Mouse (Mus musculus): ENCODE measurements at regions not wholly inside any gene's neighbourhood (a gene's known extent, or its start where the extent isn't known, plus 50 kb on each side); places are given as distances from the start of the nearest gene placed in this dataset.
A peak's percentile ranks its signal among the peaks of the same experiment; 100 is the strongest.

DNA sequence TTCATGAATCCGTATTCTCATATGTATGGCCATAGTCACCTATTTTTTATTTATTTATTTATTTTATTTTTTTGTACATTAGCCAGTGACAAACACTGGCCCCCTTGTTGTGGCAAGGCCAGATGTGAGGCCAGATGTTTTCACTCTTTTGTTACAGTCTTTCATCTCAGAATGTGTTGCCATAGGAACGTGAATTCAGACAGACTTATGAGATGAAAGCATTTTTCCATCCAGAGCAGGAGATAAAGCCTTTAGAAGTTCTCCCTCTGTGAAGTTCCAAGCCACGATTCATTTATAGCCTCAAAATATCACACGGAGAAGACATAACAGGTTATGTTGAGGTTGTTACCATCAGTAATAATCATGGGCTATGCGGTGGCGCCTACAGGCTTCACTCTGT, 220.9 kb downstream of the Arpp21 start:
- no peak for ATAC-seq (ENCODE audit: insufficient number of reproducible peaks, low FRiP score, low TSS enrichment)

GRCm38 (mm10) chr9:111994401-111994800, 241.3 kb downstream of the Arpp21 start:
- ATAC-seq (ENCODE audit: insufficient number of reproducible peaks, low FRiP score, low TSS enrichment), result no peak

DNA sequence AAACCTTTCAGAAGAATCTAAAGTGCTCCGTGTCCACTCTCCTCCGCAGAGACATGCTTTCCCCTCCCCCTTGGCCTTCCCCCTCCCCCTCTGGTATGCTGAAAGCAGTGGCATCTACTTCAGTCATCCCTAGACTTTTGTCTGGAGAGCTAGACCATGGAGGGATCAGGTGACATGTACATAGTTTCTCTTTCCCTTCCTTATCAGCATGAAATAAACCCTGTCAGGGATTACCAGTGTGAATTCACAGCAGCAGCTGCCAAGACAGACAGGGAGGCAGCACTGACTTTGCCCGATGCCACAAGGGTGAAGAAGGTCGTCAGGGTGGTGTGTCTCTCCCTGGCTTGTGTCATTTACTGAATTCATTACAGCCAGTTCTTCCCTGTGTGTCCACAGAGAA, 241.9 kb downstream of the Arpp21 start:
- no peak for ATAC-seq (ENCODE audit: insufficient number of reproducible peaks, low FRiP score, low TSS enrichment)

DNA sequence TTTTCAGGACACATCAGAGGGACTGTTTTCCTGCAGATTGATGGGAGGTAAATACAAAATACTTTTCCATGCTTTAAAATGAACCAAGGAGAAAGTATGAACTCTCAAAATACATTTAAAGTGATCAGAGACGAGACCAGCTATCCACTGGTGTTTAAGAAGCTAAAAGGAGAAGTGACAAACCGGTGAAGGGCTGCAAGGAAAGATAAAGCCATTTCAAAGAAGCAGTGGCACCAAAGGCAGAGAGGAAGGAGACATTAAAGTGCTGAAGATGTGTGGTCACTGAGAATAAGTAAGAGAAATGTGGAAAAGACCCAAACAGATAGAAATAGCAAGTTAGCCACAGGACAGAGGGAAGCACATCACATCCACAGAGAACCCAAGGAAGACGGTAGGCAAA, 245.7 kb downstream of the Arpp21 start:
- ATAC-seq (ENCODE audit: insufficient number of reproducible peaks, low FRiP score, low TSS enrichment), result no peak

GRCm38 (mm10) chr9:111963405-111964037, 272.2 kb downstream of the Arpp21 start:
- ATAC-seq (ENCODE audit: insufficient number of reproducible peaks, low FRiP score, low TSS enrichment), result peak; percentile 56; the same call in 1 of the 2 replicates

DNA sequence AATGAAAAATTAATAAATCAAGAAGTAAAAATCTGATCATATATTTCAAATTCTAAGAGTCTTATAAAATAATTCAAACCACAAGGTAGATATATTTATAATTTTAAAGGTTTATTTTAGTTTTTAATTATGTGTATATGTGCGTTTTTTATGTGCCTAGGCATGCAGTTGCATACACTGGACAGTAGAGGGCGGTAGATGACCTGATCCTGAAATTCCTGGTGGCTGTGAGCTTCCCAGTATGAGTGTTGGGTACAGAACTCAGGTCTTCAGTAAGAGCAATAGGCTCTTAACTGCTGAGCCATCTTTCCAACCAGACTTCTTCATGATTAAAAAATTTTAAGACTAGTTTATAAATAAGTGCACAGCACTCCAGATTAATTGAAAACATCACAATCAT, 267.7 kb upstream of the Stac start:
- ATAC-seq (ENCODE audit: insufficient number of reproducible peaks, low FRiP score, low TSS enrichment), result no peak

DNA sequence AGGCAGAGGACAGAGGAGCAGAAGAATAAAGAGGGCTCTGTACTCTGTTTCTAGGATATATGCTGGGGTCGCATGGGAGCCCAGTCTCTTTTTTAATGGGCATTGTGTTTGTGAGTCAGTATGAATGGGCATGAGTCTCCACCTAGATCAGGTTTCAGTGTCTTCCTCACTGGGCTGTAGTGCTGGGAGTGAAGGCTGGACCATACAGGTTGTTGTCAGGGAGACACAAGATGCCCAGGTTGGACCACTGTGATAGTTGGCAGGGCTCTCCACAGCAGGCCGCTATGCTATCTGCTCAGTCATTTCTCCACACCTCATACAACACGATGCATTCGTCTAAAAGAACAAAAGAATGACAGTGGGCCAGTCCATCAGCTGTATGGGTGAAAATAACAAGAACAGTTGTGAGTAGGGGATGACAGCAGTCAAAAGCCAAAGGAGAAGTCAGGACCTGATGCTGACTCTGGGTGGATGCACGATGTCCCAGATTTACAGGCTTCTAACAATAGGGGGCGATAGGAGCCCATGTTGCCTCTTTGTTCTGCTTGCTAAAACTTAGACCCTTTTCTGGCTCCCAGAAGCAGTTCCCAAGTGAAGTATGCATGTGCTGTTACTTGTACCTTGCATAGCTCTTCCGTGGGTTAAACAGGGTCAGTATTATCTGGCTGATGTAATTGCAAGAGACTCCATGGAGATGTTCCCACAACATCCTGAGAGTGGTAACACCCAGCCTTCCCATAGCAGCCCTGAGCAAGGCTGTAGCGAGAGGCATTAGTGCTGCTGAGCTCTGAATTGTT, 249.3 kb upstream of the Stac start:
- no peak for ATAC-seq (ENCODE audit: insufficient number of reproducible peaks, low FRiP score, low TSS enrichment)

DNA sequence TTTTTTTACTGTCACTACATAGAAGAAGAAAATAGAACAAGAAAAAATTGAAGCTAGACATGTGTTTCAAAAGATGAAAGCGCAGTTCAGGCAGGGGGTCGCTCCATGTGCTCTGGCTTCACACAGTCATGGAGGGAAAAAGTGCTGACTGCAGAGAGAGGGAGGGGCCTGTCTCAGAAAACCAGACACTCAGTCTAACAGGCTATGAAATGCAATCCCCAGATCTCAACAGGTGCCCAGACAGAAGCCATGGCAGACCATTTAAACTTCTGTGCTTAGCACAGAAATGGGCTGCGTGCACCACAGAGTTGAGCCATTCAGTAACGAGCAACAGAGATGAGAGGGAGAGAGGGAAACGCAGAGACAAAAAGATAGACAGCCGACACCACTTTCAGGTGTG, 242.3 kb upstream of the Stac start:
- ATAC-seq (ENCODE audit: insufficient number of reproducible peaks, low FRiP score, low TSS enrichment), result no peak

DNA sequence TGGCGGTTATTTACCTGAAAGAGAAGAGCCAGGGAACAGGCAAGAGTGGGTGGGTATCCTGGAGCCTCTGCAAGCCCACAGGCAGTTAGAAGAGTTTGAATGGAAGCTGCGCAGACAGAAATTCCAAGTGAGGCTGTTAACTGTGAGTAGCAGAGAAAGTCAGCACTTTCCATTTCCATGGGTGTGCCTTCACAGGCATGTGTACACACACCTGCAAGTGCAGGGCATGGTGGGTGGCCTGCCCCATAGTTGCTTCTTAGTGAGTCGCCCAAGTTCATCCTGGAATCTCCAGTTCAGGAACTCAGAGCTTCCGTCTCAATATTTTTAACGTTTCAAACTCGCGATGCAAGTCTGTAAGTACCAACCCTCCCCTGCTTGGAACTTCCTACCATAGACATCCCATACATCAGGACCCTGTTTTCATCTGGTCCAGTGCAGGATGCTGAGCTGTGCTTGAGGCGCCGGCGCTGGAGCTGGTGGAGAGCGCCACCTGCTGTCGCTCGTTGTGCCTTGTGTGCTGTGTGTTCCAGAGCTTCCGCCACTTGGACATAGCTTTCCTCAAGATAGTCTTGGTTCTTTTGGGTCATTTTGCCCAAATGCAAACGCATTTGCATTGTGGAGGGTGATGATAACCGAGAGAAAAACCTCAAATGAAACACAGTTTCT, 228.3 kb upstream of the Stac start:
- ATAC-seq (ENCODE audit: insufficient number of reproducible peaks, low FRiP score, low TSS enrichment), result peak; percentile 52; the same call in 1 of the 2 replicates

GRCm38 (mm10) chr9:111916684-111917535, 226.8 kb upstream of the Stac start:
- no peak for ATAC-seq (ENCODE audit: insufficient number of reproducible peaks, low FRiP score, low TSS enrichment)

DNA sequence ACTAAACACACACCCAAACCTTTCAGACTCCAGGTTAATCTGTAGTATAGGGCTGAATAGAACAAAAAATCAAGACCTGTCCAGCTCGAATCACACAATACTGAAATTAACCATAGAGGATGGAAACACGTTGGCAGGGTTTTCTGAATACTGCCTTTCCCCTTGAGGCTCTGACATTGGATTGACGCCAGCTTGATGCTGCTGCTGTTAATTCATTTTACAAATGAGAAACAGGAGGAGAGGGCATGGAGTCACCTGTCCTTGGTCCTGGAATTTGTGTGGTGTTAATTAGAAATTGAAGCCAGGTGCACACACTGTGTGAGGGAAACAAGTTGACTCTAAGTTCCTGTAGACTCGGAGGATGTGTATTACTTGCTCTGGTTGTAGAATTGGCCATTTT, 218.7 kb upstream of the Stac start:
- ATAC-seq (ENCODE audit: insufficient number of reproducible peaks, low FRiP score, low TSS enrichment), result no peak

DNA sequence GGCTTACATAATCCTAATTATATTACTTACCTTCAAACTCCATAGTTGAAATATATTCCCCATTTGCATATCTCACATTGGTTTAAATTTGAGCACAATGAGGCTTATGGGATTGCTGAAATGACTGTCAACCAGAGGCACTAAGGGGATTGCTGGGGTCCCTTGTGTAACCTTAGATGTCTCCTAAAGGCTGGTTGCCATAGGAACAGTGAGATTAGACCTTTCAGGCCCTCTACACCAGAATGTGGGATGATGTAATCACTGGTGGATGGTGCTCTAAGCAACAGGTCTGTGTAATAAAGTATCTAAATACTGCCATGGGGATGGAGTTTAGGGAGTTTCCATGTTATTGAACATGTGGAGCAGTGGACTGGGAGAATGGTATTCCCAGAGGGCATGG, 210.0 kb upstream of the Stac start:
- ATAC-seq (ENCODE audit: insufficient number of reproducible peaks, low FRiP score, low TSS enrichment), result no peak

DNA sequence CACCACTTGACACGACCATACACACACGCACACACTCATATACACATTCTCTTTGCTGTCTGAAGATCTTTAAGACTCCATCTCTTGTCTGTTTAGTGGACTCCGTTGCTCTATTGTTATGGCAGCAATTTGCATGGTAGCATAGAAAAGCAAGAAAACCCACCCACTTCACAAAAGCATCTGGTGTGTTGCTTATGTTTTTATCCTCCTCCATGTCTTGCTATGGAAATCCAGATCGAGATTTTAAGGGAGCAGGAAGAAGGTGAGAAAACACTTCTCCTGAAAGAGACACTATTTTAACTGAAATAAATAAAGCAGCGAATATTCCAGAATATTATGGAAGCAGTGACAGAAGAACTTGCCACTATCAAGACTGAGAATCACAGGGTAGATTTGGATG, 207.5 kb upstream of the Stac start:
- no peak for ATAC-seq (ENCODE audit: insufficient number of reproducible peaks, low FRiP score, low TSS enrichment)

GRCm38 (mm10) chr9:111879710-111880109, 189.6 kb upstream of the Stac start:
- no peak for ATAC-seq (ENCODE audit: insufficient number of reproducible peaks, low FRiP score, low TSS enrichment)

- ATAC-seq (ENCODE audit: insufficient number of reproducible peaks, low FRiP score, low TSS enrichment), result no peak
These were observed 186.7 kb upstream of the Stac start for GRCm38 (mm10) chr9:111876846-111877245.

DNA sequence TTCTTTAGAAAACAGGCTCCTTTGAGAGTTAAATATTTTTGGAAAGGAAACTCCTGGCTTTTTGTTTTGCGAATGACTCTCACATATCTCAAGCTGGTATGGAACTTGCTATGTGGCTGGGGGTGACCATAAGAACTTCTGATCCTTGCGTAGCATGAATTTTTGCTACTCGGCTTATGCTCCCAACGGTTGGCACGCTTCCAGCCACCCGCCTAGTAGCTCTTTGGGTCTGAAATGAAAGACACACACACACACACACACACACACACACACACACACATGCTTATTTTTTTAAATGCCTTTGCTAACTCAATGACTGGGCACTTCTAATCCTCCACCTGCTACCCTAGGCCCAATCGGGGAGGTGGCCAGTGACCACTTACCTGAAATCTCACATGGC, 180.3 kb upstream of the Stac start:
- ATAC-seq (ENCODE audit: insufficient number of reproducible peaks, low FRiP score, low TSS enrichment), result no peak

- ATAC-seq (ENCODE audit: insufficient number of reproducible peaks, low FRiP score, low TSS enrichment), result no peak
These were observed 179.7 kb upstream of the Stac start for GRCm38 (mm10) chr9:111869801-111870382.

- ATAC-seq (ENCODE audit: insufficient number of reproducible peaks, low FRiP score, low TSS enrichment), result no peak
These were observed 167.9 kb upstream of the Stac start for GRCm38 (mm10) chr9:111858051-111858450.

DNA sequence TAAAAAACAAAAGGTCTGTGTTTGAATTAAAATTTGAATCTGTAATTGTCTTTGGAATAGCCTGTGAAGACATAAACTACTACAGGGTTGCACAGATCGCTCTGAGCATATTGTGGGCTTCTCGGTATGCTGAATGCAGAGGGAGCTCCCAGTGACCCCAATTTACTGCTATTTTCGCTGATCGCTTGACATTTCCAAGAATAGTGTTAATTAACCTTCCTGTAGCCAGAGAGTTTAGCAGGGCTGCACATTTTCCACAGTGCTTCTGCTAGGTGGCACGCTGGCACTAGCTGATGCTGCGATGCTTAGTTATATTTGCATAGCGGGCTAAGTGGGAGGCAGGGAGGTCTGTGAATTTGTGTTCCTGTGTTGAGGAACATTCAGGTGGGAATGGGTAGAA, 164.8 kb upstream of the Stac start:
- ATAC-seq (ENCODE audit: insufficient number of reproducible peaks, low FRiP score, low TSS enrichment), result no peak

- no peak for ATAC-seq (ENCODE audit: insufficient number of reproducible peaks, low FRiP score, low TSS enrichment)
These were observed 156.2 kb upstream of the Stac start for GRCm38 (mm10) chr9:111846366-111846765.
